Mouse (Mus musculus) liver, embryonic 14.5 days (tissue): ENCODE measurements at regions not wholly inside any gene's neighbourhood (a gene's known extent, or its start where the extent isn't known, plus 50 kb on each side); places are given as distances from the start of the nearest gene placed in this dataset.
"Not testable (repeated sequence)": the region's sequence is repeated elsewhere in the genome, so short reads cannot be mapped to it uniquely, and the experiment has no call there.

ENCODE experiments used
- ATAC-seq: fragments of 200-750 bp; cut with Nextera tagmentation; 2 replicates; pipeline ENCODE4 v1.8.0; 2017; ENCODE audit warnings: moderate number of reproducible peaks, mild to moderate bottlenecking, moderate library complexity; ENCODE audit not compliant: insufficient read depth
- DNase-seq, 3 experiments: peaks; one replicate each; pipeline ENCODE4 v3.0.0-alpha.2; 2012 to 2013; ENCODE audit warnings: low read depth in 3 of 3, low spot score in 3 of 3
- H3K27ac ChIP-seq: fragments of 300-500 bp; sonication (generic); 2 replicates; pipeline ENCODE4 v1.5.1; 2014; ENCODE audit warnings: moderate library complexity, mild to moderate bottlenecking, control low read depth, inconsistent platforms
- H3K27me3 ChIP-seq: fragments of 300-500 bp; sonication (generic); 2 replicates; pipeline ENCODE4 v1.6.1; 2014; ENCODE audit warnings: mild to moderate bottlenecking, low read length, moderate library complexity; ENCODE audit not compliant: control insufficient read depth, insufficient read depth
- H3K36me3 ChIP-seq: fragments of 300-500 bp; sonication (generic); replicated peaks from 2 replicates; pipeline ENCODE4 v1.6.1; 2014; ENCODE audit warnings: low read depth; ENCODE audit not compliant: control insufficient read depth, insufficient read depth
- H3K4me1 ChIP-seq, 2 experiments: fragments of 200-500 bp in 1 of 2; fragments of 300-500 bp in 1 of 2; sonication (generic) in 1 of 2; replicated peaks; 2 replicates each; pipeline ENCODE4 v1.6.1; 2012 to 2014; ENCODE audit warnings: antibody characterized with exemption in 1 of 2, inconsistent platforms in 1 of 2, low read length in 1 of 2; ENCODE audit not compliant: control insufficient read depth in 2 of 2, insufficient read depth in 2 of 2
- H3K4me2 ChIP-seq: fragments of 300-500 bp; sonication (generic); 2 replicates; pipeline ENCODE4 v1.6.1; 2014; ENCODE audit warnings: low read depth, mild to moderate bottlenecking, control low read depth, moderate library complexity
- H3K4me3 ChIP-seq, 2 experiments: fragments of 200-500 bp in 1 of 2; fragments of 300-500 bp in 1 of 2; sonication (generic) in 1 of 2; 2 replicates each; pipeline ENCODE4 v1.5.1; 2012 to 2014; ENCODE audit warnings: low read depth in 2 of 2, low read length in 2 of 2, mild to moderate bottlenecking in 2 of 2, control low read depth in 1 of 2, inconsistent platforms in 1 of 2, moderate library complexity in 1 of 2; ENCODE audit not compliant: insufficient read depth in 1 of 2
- H3K9ac ChIP-seq: fragments of 300-500 bp; sonication (generic); replicated peaks from 2 replicates; pipeline ENCODE4 v1.6.1; 2014; ENCODE audit warnings: mild to moderate bottlenecking, control low read depth, moderate library complexity
- H3K9me3 ChIP-seq: fragments of 300-500 bp; sonication (generic); 2 replicates; pipeline ENCODE4 v1.6.1; 2016; ENCODE audit warnings: low read length, mixed read lengths; ENCODE audit not compliant: control insufficient read depth
- CTCF ChIP-seq: IDR thresholded peaks from 2 replicates; pipeline ENCODE4 v1.5.1; 2016; ENCODE audit warnings: antibody characterized with exemption, low read depth, control low read depth
- EP300 ChIP-seq: IDR thresholded peaks from 2 replicates; pipeline ENCODE4 v1.6.1; 2016; ENCODE audit warnings: antibody characterized with exemption, low read depth
- WGBS: fragments of 180-500 bp; shearing (Covaris S2); extraction: QIAGEN DNeasy Blood & Tissue Kit; methylation state at CpG from one replicate; pipeline ENCODE4 v1.1.7; 2014; ENCODE audit not compliant: insufficient replicate concordance; 5-methylcytosine and 5-hydroxymethylcytosine counted together

DNA sequence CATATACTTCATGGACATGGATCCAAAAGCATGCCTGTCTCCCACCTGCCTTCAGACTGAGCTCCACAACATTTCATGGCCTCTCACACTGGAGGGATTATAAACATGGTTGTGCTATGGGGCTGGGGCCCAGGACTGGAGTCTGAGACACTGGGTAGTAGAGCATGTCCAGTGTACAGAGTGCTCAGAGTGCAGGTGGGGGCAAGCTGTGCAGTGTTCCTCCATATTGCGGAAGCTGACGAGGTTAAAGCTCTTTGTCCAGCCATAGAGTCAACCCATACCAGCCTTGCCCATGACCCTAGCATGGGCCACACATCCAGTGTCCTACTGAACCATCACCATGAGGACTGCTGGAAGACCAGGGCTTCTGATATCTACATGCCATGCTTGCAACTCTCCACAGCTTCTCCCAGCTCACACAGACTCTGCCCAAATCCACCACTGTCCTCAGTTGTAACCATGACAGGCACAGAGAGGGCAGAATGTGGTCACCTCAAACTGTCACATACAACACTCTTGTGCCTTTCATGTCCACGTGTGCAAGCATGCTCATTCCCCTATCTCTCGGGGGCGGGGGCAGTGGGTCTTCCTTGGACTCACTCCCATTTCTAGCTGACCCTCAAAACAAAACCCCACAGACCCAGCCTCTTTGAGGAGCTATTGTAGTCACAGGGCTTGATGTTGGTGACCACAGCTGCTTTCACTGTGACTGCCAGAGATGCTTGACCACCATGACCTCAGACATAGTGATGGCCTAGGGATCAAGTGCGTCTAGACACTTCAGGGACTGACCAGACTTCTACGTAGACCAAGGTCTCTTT is 55.9 kb downstream of the Tmem121 start:
- TF ChIP-seq CTCF (no peak), EP300 (no peak)
- Histone ChIP-seq H3K4me1 (no peaks in the 10 kb centered on the region), H3K4me3 (no peak overlapping the region), H3K27me3 (no peaks in the 10 kb centered on the region), H3K36me3 (no peaks in the 10 kb centered on the region), H3K27ac (no peak overlapping the region), H3K9me3 (no peaks in the 10 kb centered on the region), H3K4me2 (no peak overlapping the region), H3K9ac (no peak overlapping the region)
- no peak for ATAC-seq
- 55% methylated on average over 7 of the region's 7 CpGs for WGBS
- DNase-seq: no peak

- no peak for ATAC-seq
- no peak for DNase-seq
- WGBS: 49% methylated on average over 3 of the region's 3 CpGs
- TF ChIP-seq CTCF (no peak), EP300 (no peak)
- no peak overlapping the region for H3K27ac ChIP-seq
- H3K4me3 ChIP-seq: no peak overlapping the region
- no peak overlapping the region for H3K9ac ChIP-seq
- H3K4me2 ChIP-seq: no peak overlapping the region
- H3K4me1 ChIP-seq: no peaks in the 10 kb centered on the region
- no peaks in the 10 kb centered on the region for H3K9me3 ChIP-seq
- no peaks in the 10 kb centered on the region for H3K27me3 ChIP-seq
- no peaks in the 10 kb centered on the region for H3K36me3 ChIP-seq
These were observed 56.4 kb downstream of the Tmem121 start for GRCm38 (mm10) chr12:113242194-113242510.

DNA sequence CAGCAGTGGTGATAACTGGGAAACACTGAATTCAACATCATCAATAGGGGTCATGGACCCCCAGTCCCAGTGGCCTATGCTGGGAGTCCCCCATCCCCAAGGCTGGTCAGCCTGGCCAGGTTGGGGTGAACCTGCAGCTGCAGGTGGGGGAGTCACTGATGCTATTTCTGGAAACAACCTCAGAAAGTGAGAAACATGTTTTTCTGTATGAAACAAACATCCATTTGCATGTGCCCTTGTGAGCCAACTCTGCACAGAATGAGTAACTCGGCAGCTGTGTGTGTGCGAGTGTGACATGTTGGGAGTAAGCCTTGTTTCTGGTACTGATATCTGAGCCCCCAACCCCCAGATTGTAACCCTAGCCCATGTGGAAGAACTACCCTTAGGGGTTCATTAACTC is 59.0 kb downstream of the Tmem121 start:
- TF ChIP-seq EP300: no peak
- TF ChIP-seq CTCF: no peak
- Histone ChIP-seq H3K4me3 (no peak overlapping the region), H3K27me3 (no peaks in the 10 kb centered on the region), H3K9me3 (no peaks in the 10 kb centered on the region), H3K4me1 (no peaks in the 10 kb centered on the region), H3K4me2 (no peak overlapping the region), H3K36me3 (no peaks in the 10 kb centered on the region), H3K27ac (no peak overlapping the region), H3K9ac (no peak overlapping the region)
- no peak for ATAC-seq
- WGBS: 76% methylated on average over 2 of the region's 2 CpGs
- DNase-seq: no peak

GRCm38 (mm10) chr12:113253446-113254424 is 68.0 kb downstream of the Tmem121 start:
- H3K9me3 ChIP-seq, H3K4me3 ChIP-seq, DNase-seq, H3K4me2 ChIP-seq, H3K27me3 ChIP-seq, H3K9ac ChIP-seq, ATAC-seq, H3K4me1 ChIP-seq, H3K36me3 ChIP-seq, H3K27ac ChIP-seq: not testable (repeated sequence)
- WGBS: 49% methylated on average over 2 of the region's 2 CpGs

- TF ChIP-seq CTCF (no peak), EP300 (no peak)
- 63% methylated on average over 3 of the region's 3 CpGs for WGBS
- Histone ChIP-seq H3K4me2 (no peak overlapping the region), H3K9me3 (no peaks in the 10 kb centered on the region), H3K27me3 (no peaks in the 10 kb centered on the region), H3K4me3 (no peak overlapping the region), H3K4me1 (no peaks in the 10 kb centered on the region), H3K27ac (no peak overlapping the region), H3K9ac (no peak overlapping the region), H3K36me3 (no peaks in the 10 kb centered on the region)
- no peak for DNase-seq
- no peak for ATAC-seq
These were observed 69.6 kb downstream of the Tmem121 start for GRCm38 (mm10) chr12:113255331-113255730.
